14 mouse cellular contexts compared by ENCODE assay signal in the genomic region with DNA sequence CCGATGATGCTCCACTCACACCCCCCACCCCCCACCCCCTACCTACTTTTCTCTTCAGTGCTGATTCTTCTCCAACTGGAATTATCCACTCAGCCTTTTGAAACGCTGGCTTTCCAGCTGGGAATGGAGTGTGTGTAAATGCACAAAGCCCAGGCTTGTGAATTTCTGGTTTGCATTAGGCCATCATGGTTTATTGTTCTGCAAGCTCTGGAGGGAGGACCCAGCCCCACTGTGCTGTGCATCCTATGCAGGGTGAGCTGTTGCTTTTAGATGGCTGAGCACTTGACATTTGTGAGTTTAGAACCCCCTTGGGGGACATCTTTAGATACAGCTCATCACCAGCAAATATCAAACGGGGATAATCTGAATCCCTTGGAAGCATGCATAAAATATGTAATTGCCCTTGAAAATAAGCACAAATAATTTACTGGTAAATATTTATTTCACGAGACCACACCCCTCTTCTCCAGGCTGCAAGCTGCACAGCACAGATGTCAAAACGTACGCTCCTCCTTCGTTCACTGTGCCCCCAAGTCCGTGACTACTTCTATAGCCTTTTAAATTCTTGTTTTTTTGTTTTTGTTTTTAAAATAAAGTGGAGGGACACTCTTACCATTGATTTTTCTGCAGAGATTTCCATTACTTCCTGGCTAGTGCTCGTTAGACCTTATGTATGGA.
DNase-seq lines count a peak whose midpoint lies in the region; ATAC-seq lines count a peak whose summit lies in the region.
"Had no signal": no experiment of that assay in that cellular context is flagged by ENCODE, and none has a peak within 500 bp of the region (broad histone marks: within the 10 kb centered on the region; RNA-seq: fewer than 3 reads in every experiment).

No protein-coding gene starts in this region.

- ATAC-seq in hindbrain, embryonic 13.5 days (ENCODE audit: low FRiP score), result peak; percentile 59; the same call in 1 of the 2 replicates
- ATAC-seq in embryonic facial prominence, embryonic 13.5 days (ENCODE audit: insufficient number of reproducible peaks, insufficient read depth, low FRiP score, low TSS enrichment, low read depth), result peak; percentile 59; the same call in 1 of the 2 replicates
- ATAC-seq in hindbrain, embryonic 16.5 days, result peak; percentile 60; the same call in 1 of the 2 replicates
- ATAC-seq in neural tube, embryonic 13.5 days (ENCODE audit: low read depth), result peak; percentile 91

- H3K9me3 ChIP-seq in hindbrain, embryonic 13.5 days, result 0 out of 2 replicates have a peak, but pooled peaks cover 3% of the 10 kb centered on the region
- peaks cover 13% of the 10 kb centered on the region; the same call in 1 of the 2 replicates for H3K9me3 ChIP-seq in hindbrain, embryonic 10.5 days
- peaks cover 8% of the 10 kb centered on the region for H3K9me3 ChIP-seq in embryonic facial prominence, embryonic 13.5 days
- no peaks in the 10 kb centered on the region for H3K9me3 ChIP-seq in hindbrain, embryonic 16.5 days (ENCODE audit: control insufficient read depth, low read length)
- H3K9me3 ChIP-seq in neural tube, embryonic 13.5 days, result peaks cover 5% of the 10 kb centered on the region; the same call in 1 of the 2 replicates

- no peak for DNase-seq in hindbrain, embryonic 10.5 days (ENCODE audit: low spot score)
- DNase-seq in layer of hippocampus, adult 18-20 months (ENCODE audit: low spot score in 2 of 2), result no peak
- DNase-seq in left cerebral cortex, adult 8-10 months (ENCODE audit: low spot score in 2 of 2), result no peak
- no peak for DNase-seq in adrenal gland, postnatal 4 days (ENCODE audit: low spot score in 2 of 2)
- DNase-seq: B cell, adult 2 months; cerebellum, adult 11-12 months; kidney, adult 2 months; kidney, postnatal 4 days; liver, embryonic 13.5 days had no signal

- no peaks in the 10 kb centered on the region for H3K27me3 ChIP-seq in hindbrain, embryonic 13.5 days
- no peaks in the 10 kb centered on the region for H3K27me3 ChIP-seq in hindbrain, embryonic 10.5 days (ENCODE audit: insufficient read depth, poor library complexity, severe bottlenecking)
- H3K27me3 ChIP-seq in embryonic facial prominence, embryonic 13.5 days, result no peaks in the 10 kb centered on the region
- no peaks in the 10 kb centered on the region for H3K27me3 ChIP-seq in hindbrain, embryonic 16.5 days (replicated peaks; ENCODE audit: control insufficient read depth, insufficient read depth, low read length)
- no peaks in the 10 kb centered on the region for H3K27me3 ChIP-seq in neural tube, embryonic 13.5 days
- H3K27me3 ChIP-seq: liver, embryonic 13.5 days had no signal

- WGBS in hindbrain, embryonic 13.5 days, result 55% methylated on average over 9 of the region's 9 CpGs
- 62% methylated on average over 9 of the region's 9 CpGs for WGBS in hindbrain, embryonic 10.5 days
- WGBS in embryonic facial prominence, embryonic 13.5 days, result 34% methylated on average over 9 of the region's 9 CpGs
- WGBS in hindbrain, embryonic 16.5 days, result 49% methylated on average over 9 of the region's 9 CpGs
- WGBS in neural tube, embryonic 13.5 days, result 40% methylated on average over 9 of the region's 9 CpGs

- H3K9ac ChIP-seq in hindbrain, embryonic 13.5 days, result no peak overlapping the region
- H3K9ac ChIP-seq in embryonic facial prominence, embryonic 13.5 days, result no peak overlapping the region
- H3K9ac ChIP-seq in hindbrain, embryonic 16.5 days (ENCODE audit: low read depth, low read length), result no peak overlapping the region
- H3K9ac ChIP-seq in neural tube, embryonic 13.5 days, result no peak overlapping the region
- H3K9ac ChIP-seq: liver, embryonic 13.5 days had no signal

- H3K4me1 ChIP-seq in hindbrain, embryonic 13.5 days (replicated peaks), result 0 out of 2 replicates have a peak, but pooled peaks cover 7% of the 10 kb centered on the region
- H3K4me1 ChIP-seq in hindbrain, embryonic 10.5 days (replicated peaks), result peaks cover 6% of the 10 kb centered on the region; the same call in 1 of the 2 replicates
- peaks cover 21% of the 10 kb centered on the region for H3K4me1 ChIP-seq in embryonic facial prominence, embryonic 13.5 days
- H3K4me1 ChIP-seq in hindbrain, embryonic 16.5 days (ENCODE audit: control insufficient read depth, insufficient read depth, low read depth, low read length), result no peaks in the 10 kb centered on the region
- peaks cover 11% of the 10 kb centered on the region for H3K4me1 ChIP-seq in neural tube, embryonic 13.5 days (replicated peaks)
- H3K4me1 ChIP-seq: liver, embryonic 13.5 days had no signal

- H3K36me3 ChIP-seq in hindbrain, embryonic 13.5 days, result no peaks in the 10 kb centered on the region
- H3K36me3 ChIP-seq in hindbrain, embryonic 10.5 days, result no peaks in the 10 kb centered on the region
- no peaks in the 10 kb centered on the region for H3K36me3 ChIP-seq in embryonic facial prominence, embryonic 13.5 days
- H3K36me3 ChIP-seq in hindbrain, embryonic 16.5 days (ENCODE audit: control insufficient read depth, insufficient read depth, low read length), result no peaks in the 10 kb centered on the region
- no peaks in the 10 kb centered on the region for H3K36me3 ChIP-seq in neural tube, embryonic 13.5 days
- H3K36me3 ChIP-seq: G1E; liver, embryonic 13.5 days had no signal

- H3K27ac ChIP-seq in hindbrain, embryonic 13.5 days, result peak overlapping the region; percentile 12; the same call in 1 of the 2 replicates
- H3K27ac ChIP-seq in hindbrain, embryonic 10.5 days, result no peak overlapping the region
- H3K27ac ChIP-seq in embryonic facial prominence, embryonic 13.5 days, result peak overlapping the region; percentile 85
- H3K27ac ChIP-seq in hindbrain, embryonic 16.5 days (ENCODE audit: low read depth, low read length), result no peak overlapping the region
- peak overlapping the region; percentile 68 for H3K27ac ChIP-seq in neural tube, embryonic 13.5 days (replicated peaks)
- H3K27ac ChIP-seq: liver, embryonic 13.5 days had no signal

- no peak overlapping the region for H3K4me2 ChIP-seq in hindbrain, embryonic 13.5 days
- H3K4me2 ChIP-seq in embryonic facial prominence, embryonic 13.5 days, result peak overlapping the region; percentile 41
- H3K4me2 ChIP-seq in hindbrain, embryonic 16.5 days (ENCODE audit: low read length), result no peak overlapping the region; the same call in 1 of the 2 replicates
- H3K4me2 ChIP-seq in neural tube, embryonic 13.5 days, result peak overlapping the region; percentile 4; the same call in 1 of the 2 replicates
- H3K4me2 ChIP-seq: liver, embryonic 13.5 days had no signal

- H3K4me3 ChIP-seq in hindbrain, embryonic 13.5 days, result no peak overlapping the region
- H3K4me3 ChIP-seq in hindbrain, embryonic 10.5 days, result no peak overlapping the region
- no peak overlapping the region for H3K4me3 ChIP-seq in embryonic facial prominence, embryonic 13.5 days
- H3K4me3 ChIP-seq in hindbrain, embryonic 16.5 days (ENCODE audit: low read length), result no peak overlapping the region
- no peak overlapping the region for H3K4me3 ChIP-seq in neural tube, embryonic 13.5 days
- H3K4me3 ChIP-seq: liver, embryonic 13.5 days had no signal

Comparison
In these comparisons a context has a peak if more than half of its experiments do, and no peak if none do; other contexts are left out.
1. H3K27ac ChIP-seq: peak in hindbrain, embryonic 13.5 days (single experiment), embryonic facial prominence, embryonic 13.5 days (single experiment) and neural tube, embryonic 13.5 days (single experiment); none in hindbrain, embryonic 10.5 days (single experiment) and hindbrain, embryonic 16.5 days (single experiment).
2. H3K4me2 ChIP-seq: peak in embryonic facial prominence, embryonic 13.5 days (single experiment) and neural tube, embryonic 13.5 days (single experiment); none in hindbrain, embryonic 13.5 days (single experiment) and hindbrain, embryonic 16.5 days (single experiment).
3. Peak in every context shown above with its lines, with median percentiles within 50 percentile points of each other: ATAC-seq.